Mouse (Mus musculus) urinary bladder, postnatal 36 days (tissue): ENCODE results near the gene Maz.

ENCODE experiments used
- DNase-seq, 2 experiments: peaks; one replicate each; pipeline ENCODE4 v3.0.0; 2022; ENCODE audit warnings: low spot score in 2 of 2, mixed read lengths in 1 of 2

Gene Maz

GRCm38 (mm10) chr7:127026984-127027726 lies at the start of gene Maz:
Gene Maz (minus strand): TSS chr7:127027037.
- peak; percentile 98 to 99 for DNase-seq

- no peak for DNase-seq
Measured at GRCm38 (mm10) chr7:127076188-127076587, 49.4 kb upstream of the Maz start.

GRCm38 (mm10) chr7:127073221-127073620 lies 46.4 kb upstream of the Maz start:
- DNase-seq: no peak

GRCm38 (mm10) chr7:127070871-127071413 lies 44.1 kb upstream of the Maz start:
- DNase-seq: no peak

- no peak for DNase-seq
Measured at GRCm38 (mm10) chr7:127066317-127066716, 39.5 kb upstream of the Maz start.

DNA sequence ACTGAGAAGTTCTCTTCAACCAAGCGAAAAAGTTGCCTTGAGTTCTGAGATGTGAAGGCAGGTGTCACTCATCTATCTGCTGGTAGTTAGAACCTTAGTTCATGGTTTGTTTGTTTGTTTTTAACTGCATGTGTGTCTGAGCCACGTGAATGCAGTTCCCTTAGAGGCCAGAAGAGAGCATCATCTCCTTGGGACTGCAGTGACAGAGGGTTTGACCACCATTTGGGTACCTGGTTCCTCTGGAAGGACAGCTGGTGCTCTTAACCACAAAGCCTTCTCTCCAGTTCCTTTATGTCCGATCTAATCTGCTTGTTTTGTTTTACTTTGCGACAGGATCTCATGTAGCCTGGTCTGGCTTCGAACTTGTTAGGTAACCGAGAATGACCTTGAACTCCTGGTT lies 38.7 kb upstream of the Maz start:
- DNase-seq: no peak

DNA sequence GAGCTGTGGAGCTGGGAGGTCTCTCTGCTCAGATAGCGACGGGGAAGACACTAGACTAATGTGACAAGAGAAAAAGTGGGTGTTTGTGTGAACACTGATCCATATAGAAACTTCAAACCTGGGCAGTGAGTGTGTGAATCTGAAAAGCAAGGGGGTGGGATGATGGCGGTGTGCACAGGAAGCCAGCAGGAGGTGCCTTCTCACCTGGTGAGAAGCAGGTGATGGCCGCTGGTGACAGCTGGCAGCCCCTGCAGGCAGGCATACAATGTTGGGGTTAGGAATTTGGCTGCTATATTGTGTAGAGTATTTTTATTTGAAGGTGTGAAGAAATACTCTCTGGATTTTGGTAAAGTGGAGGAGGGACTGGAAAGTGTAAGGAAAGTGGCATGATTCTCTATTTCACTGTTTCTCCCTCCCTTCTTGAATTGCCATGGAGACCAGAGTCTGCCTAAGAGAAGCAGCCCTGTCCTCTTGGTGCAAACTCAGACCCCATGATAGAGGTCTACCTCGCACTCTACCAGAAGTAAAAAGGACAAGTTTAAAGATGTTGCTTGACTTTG lies 28.3 kb upstream of the Maz start:
- no peak for DNase-seq

DNA sequence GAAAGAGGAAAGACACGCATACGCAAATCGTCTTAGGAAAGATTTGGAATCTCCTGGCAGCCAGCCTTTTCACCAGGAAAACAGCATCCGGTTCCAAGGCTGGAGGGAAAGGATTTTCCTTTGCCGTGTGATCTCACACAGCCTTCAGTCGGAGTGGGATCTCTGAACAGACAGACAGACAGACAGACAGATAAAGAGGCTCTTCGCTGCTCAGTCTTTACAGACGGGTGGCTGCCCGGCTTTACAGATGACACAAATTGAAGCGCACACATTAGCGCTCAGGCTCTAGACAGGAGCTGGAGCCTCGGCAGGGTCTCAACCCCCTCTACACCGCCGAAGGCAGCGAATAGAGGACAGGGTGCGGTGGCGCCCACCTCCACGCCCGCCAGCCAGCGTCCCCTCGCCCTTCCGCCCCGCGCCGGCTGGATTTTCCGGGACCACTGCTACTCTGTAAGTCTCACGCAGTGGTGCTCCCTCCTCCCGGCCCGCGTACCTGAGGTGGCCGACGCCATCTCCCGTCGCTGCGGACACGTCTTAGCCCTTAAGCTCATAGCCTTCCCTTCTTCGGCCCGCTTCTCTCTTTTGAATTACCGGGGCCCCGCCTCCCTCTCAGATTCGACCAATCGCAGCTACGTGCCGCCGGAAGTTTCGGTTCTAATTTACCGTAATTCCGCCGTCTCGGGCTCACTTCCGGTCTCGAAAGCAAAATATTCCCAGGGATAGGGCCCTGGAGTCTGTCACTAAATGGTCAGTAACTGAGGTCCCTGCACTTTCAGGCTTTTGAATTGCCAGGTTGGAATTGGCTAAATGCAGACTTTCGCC lies 15.2 kb upstream of the Maz start, which contains the start of gene Kif22:
Kif22 (minus strand) TSS at position 621 of the 822 bp plus-strand sequence.
- DNase-seq: peak; percentile 87 to 91

DNA sequence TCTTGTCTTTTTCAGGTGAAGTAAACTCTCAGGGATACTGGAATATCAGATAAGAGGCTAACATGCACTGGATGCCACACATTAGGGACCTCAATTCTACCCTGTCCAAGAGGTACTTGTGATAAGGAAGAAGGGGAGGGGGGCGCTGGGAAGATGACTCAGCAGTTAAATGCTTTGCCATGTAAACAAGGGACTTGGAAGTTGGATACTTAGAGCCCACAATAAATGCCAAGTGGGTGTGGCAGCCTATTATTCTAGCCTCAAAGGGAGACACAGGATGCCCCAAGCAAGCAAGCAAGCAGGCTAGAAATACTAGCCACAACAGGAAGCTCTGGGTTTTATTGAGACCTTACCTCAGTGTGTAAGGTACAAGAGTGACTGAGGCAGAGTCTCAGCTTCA lies 4.4 kb upstream of the Maz start:
- no peak for DNase-seq

DNA sequence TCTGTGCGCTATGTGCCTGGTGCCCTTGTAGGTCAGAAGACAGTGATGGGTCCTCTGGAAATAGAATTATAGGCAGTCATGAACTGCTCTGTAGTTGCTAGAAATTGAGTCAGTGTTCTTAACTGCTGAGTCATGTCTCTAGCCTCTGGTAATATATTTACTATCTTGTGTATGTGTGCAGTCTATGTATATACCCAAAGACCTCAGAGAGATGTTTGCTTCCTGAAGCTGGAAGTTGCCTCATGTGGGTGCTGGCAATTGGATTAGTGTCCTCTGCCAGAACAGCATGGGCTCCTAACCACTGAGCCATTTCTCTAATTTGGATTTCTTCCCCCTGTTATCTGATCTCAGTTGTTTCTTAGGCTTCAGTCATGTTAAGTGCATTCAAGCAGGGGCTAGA lies 3.3 kb upstream of the Maz start:
- no peak for DNase-seq

DNA sequence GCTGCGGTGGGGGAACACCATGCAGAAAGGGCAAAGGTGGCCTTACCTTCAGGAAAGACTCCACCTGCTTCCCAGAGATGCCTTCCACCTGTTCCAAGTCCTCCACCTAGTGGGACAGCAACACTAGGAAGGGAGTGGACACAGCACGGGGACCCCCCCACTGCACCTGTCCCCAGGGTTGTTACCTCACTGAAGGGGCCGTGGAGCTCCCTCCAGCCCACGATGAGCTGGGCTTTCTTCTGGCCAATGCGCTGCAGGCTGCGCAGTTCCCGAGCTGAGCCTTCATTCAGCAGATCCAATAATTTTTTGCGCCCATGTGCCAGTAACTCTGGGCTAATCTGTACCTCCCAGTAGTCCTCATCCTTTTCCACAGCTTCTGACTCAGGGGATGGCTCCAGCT lies 1.0 kb upstream of the Maz start:
- DNase-seq: no peak

DNA sequence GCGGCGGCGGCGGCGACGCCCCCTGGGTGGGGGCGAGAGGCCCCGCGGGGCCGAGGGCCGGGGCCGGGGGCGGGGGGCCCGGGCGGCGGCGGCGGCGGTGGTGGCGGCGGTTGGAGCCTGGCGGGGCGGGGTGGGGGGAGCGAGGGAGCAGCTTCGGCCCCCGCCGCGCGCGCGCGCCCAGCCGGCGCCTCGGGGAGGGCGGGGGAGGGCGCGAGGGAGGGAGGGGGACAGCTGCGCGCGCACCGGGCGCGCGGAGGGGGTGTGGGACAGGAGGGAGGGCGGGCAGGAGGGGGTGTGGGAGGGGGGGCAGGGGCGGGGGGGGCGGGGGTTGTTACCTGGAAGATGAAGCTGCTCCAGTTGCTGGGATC lies 237 bp downstream of the Maz start:
- no peak for DNase-seq

- peak; percentile 40 to 54 for DNase-seq
Measured at GRCm38 (mm10) chr7:127026161-127026600, 656 bp downstream of the Maz start.

GRCm38 (mm10) chr7:127025556-127026160 lies 1.2 kb downstream of the Maz start:
- DNase-seq: peak in 1 of 2 experiments; percentile 28

GRCm38 (mm10) chr7:127024755-127025555 lies 1.9 kb downstream of the Maz start:
- DNase-seq: peak; percentile 65 to 75

DNA sequence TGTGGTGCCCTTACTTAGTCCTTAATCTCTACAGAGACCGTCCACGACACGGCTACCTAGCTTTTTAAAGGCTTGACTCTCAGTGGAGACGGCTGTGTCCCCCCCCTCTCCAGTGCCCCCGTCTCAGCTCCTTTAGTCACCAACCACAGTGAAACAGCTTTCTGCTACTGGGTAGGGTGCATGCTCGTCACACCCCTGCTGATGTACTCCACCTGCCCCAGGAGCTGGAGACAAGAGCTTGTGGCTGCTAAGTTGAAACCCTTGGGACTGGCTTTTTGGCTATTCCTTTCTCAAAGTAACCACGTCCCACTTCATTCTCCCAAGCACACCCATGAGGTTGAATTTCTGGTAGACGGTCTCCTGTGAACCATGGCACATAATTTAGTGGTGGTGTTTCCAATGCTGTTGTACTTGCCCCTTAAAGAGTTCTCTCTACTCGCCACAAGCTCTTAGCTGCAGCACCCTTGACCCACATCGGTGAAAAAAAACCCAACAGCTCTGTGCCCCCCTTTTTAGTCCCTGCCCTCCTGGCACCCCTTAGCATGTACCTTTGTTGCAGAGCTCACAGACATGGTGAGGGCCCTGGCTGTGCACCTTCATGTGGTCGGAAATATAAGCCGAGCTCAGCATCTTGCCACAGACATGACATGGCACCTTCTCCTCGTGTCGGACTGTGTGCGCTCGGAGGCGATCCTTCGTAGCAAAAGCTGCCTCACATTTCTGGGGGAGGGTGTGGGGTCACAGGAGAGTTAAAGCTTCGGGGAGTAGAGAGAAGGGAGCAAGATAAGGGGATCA lies 2.7 kb downstream of the Maz start:
- DNase-seq: no peak

DNA sequence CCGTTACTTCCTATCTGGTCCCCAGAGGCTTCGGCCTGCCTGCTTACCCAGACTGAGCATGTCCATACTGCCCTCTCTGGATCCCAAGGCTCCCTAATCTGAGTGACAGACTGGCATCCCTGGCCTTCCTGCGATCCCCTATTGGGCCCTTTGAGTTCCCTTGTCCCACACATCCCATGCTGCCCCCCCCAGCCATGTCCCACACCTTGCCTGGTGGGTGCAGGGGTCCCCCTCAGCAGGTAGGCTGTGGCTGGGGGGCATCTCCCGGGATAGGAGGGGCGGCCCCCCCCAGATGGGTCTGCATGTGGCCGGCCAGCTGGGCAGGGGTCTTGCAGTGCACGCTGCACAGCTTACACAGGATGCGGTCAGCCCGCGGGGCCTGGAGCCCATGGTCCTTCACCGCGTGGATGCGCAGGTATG lies 3.6 kb downstream of the Maz start:
- no peak for DNase-seq

GRCm38 (mm10) chr7:127022528-127023271 lies 4.1 kb downstream of the Maz start:
- DNase-seq: no peak
